Mouse (Mus musculus): ENCODE measurements around the gene Os9. TPM values are rescaled to one million over a fixed set of nuclear protein-coding genes. Genes with fewer than 3 reads are reported as not detected.

The Os9 gene
- polyA plus RNA-seq (2017; shearing (Covaris generic)) = 171 TPM

DNA sequence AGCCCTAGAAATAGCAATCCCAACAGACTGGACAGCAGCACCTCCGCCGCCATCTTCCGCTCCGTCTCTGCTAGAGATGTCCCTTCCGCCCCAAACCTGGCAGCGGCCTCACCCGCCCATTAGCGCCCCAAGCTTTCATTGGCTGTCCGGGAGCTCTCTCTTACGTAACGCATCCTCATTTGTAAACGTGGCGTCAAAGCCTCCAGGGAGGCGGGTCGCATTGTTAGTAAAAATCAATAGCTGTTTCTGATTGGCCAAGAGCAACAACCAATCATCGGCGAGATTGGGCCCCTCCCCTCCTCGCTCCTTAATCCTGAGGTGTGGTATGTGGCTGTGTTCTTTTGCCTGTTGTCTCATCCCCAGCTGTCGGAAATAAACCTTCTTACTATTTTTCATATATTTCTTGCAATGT, at the start of gene Os9:
Gene Os9, minus strand, starts transcription at position 66 of the 412 bp plus-strand sequence.

DNA sequence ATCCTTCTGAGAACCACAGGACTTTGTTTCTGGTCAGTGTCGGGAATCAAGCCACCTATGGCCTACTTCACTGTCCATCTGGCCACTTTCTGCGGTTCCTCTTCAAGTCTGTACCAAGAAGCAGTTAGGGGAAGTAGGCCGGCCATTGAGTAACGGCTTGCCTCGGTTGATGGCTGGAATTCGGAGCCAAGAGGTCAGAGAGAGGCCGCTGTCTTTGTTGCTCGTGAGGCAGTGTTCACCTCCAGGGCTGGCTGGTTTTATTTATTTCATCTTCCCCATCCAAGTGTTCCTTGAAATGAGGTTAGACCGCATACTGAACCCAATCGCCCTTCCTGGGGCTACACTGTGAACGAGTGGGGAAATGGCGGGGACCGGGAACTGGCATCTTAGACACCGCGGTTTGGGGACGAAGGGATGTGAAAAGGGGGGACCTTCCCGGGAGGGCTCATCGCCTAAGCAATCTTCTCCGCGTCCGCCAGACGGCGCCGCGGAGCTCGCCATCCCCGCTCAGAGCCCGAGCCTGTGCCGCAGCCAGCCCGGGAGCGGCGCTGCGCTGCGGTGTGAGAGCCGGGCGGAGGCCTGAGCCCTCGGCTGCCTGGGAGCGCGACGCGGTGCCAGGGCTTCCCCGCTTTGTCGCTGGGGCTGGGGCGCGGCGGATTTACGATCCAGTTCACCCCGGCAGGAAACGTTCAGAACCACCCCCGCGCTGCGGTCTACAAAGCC, 43.9 kb upstream of the Os9 start, which contains the start of gene B4galnt1:
Gene B4galnt1, plus strand, starts transcription at position 595 of the 723 bp plus-strand sequence.

DNA sequence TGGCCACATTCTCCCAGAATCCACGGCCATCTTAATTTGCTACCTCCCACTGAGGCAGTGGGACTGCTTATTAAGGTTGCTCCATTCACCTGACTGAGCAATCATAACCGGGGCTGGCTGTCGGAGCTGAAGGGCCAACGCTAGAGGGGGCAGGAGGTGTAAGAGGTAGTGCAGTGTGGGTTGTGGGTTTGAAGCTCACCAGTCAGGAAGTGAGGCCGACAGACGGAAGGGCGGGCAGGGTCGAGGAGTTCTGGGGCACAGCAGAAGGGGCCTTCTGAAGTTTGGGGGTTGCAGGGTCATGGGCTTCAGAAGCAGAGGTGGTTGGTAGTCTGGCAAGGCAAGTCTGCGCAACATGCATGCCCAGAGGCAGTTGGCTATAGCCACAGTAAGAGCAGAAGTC, 45.9 kb downstream of the Os9 start, which contains the start of gene Agap2:
Gene Agap2, plus strand, starts transcription at position 205 of the 400 bp plus-strand sequence.

DNA sequence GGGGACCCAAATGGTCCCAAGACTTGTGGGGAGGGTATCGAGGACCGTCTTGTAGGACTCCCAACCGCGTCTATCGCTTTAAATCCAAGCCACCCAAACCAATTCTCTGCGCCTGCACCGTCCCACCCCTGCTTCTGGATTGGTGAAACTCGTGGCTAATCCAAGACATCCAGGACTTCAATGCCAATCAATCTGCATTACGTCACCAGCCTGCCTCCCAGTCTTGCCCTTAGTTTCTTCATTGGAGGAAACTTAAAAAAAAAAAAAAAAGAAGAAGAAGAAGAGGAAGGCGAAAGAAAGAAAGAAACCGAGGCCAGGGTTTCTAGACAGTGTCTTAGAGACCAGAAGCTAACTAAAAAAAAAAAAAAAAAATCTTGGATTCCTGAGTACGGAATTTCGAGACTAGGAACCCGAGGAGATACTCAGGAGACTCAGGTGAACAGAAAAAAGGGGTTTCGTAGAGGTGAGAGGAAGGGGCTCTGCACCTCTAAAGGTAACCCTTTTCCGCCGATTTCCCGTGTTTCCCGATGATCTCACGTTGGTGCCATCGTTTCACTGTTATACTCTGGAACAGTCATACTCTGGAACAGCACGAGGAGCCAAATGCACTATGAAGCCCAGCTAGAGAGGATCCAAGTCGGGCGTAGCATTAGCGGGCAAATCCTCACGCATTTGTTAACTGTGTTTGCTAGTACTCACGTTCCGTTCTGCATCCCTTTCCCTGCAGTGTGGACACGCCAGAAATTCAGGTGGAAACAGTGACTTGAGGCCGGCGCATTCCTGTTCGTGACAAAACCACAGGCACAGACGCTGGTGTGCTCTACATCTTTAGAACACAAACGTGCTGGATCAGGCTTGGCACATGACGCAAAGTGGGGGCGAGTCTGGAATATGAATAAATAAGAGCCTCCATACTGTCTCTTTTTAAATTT, 50.5 kb downstream of the Os9 start, which contains the start of gene Tspan31:
Gene Tspan31, minus strand, starts transcription at position 75 of the 932 bp plus-strand sequence.

DNA sequence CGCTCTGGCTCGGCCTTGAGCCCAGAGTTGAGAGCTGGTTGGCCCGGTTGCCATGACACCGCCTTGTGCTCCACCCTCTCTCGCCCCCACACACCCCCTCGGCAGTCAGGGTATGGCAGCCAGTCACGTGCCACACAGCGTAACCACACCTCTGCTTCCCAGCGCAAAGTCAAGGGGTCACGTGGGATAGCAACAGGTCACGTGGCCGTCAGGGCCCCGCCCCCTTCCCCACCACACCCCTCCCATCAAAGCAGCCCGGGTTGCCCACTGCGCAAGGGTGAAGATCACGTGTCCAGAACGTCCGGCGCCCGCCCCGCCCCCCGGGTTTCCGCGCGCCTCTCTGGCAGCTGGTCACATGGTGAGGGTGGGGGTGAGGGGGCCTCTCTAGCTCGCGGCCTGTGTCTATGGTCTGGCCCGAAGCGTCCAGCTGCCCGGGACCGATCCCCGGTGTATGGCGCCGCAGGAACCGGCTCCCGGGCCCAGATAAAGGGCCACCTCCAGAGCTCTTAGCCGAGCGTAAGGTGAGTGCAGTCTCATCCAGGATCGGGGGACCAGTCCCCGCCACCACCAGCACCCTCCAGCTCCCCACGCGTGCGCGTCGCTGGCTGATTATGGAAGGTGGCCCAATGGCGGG, 57.6 kb downstream of the Os9 start, which contains the start of gene Cdk4:
Gene Cdk4, plus strand, starts transcription at position 296 of the 634 bp plus-strand sequence.

DNA sequence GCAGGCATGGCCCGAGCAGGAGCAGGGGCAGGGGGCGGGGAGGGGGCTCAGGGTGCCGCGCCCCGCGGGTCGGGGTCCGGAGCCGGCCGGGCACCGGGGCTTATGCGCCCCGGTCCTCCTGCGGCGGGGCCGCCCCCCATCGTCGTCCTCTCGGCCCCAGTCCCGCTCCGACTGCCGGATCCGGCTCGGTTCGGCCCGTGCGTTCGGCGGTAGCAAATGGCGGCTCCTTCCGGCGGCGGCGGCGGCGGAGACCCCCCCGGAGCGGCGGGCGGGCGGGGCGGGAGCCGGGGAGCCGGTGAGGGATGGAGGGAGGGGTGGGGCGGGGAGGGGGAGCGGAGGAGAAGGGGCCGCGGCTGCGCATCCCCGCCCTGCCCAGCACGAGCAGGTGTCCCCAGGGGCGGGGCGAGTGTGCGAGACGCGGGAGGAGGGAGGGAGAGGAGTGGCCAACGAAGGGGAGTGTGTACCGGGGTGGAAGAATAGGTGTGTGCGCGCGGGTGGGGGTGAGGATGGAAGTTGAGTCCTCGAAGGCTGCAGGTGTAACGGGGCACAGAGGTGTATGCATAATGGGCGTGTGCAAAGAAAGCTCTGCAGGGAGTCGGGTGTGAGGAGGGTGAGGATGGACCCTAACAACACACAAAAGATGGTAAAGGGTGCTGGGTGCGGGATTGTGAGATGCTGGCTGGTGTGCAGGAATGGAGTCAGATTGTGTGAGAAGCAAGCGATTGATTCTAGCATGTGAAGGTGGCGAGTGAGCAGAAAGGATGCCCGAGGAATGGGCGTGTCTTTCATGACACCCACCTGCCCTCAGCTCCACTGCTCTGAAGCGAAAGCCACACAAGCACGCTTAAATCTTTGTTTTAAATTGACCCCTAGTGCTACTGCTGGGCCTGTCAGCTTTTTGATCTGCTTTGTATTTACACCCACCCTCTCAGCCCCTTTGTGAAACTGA, 60.7 kb downstream of the Os9 start, which contains the start of gene March9:
Gene March9, minus strand, starts transcription at position 217 of the 949 bp plus-strand sequence.

DNA sequence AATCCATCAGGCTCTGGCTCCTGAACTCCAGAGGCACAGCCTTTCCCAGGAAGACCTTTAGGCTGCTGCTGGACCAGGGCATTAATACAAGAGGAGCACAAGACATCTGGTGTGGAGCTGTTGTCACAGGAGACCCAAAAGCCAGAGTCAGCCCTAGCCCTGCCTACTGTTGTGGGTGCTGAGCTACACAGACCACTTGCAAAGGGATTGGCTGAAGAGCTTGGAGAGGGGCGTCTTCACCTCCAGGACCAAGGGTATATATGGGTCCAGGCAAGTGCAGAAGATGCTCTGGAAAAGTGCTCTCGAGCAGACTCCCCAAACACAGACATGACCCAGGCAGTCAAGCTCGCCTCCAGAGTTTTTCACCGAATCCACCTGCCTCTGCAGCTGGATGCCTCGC, 73.0 kb downstream of the Os9 start, which contains the start of gene Cyp27b1:
Gene Cyp27b1, plus strand, starts transcription at position 297 of the 400 bp plus-strand sequence.

Other genes with a start within 250 kb of the Os9 start
- gene Atp23, start 219.8 kb downstream of the Os9 start, polyA plus RNA-seq (2017; shearing (Covaris generic)) = 22.0 TPM
- gene Ctdsp2, start 142.4 kb downstream of the Os9 start, polyA plus RNA-seq (2017; shearing (Covaris generic)) = 37.2 TPM
- gene Avil, start 120.4 kb downstream of the Os9 start, polyA plus RNA-seq (2017; shearing (Covaris generic)) = 0.07 TPM
- gene Tsfm, start 90.3 kb downstream of the Os9 start, polyA plus RNA-seq (2017; shearing (Covaris generic)) = 51.6 TPM
- gene Mettl1, start 79.7 kb downstream of the Os9 start, polyA plus RNA-seq (2017; shearing (Covaris generic)) = 26.7 TPM
- 0.14 TPM for gene Eef1akmt3, start 79.6 kb downstream of the Os9 start, polyA plus RNA-seq (2017; shearing (Covaris generic))
- not detected for gene Cyp27b1, start 72.9 kb downstream of the Os9 start, polyA plus RNA-seq (2017; shearing (Covaris generic))
- 1.3 TPM for gene March9, start 60.9 kb downstream of the Os9 start, polyA plus RNA-seq (2017; shearing (Covaris generic))
- 334 TPM for gene Cdk4, start 57.6 kb downstream of the Os9 start, polyA plus RNA-seq (2017; shearing (Covaris generic))
- 64.1 TPM for gene Tspan31, start 50.9 kb downstream of the Os9 start, polyA plus RNA-seq (2017; shearing (Covaris generic))
- 30.6 TPM for gene Agap2, start 45.8 kb downstream of the Os9 start, polyA plus RNA-seq (2017; shearing (Covaris generic))
- 728 TPM for gene B4galnt1, start 44.1 kb upstream of the Os9 start, polyA plus RNA-seq (2017; shearing (Covaris generic))
- gene Slc26a10, start 59.5 kb upstream of the Os9 start, polyA plus RNA-seq (2017; shearing (Covaris generic)) = 5.8 TPM
- gene Arhgef25, start 69.0 kb upstream of the Os9 start, polyA plus RNA-seq (2017; shearing (Covaris generic)) = 0.43 TPM
- 112 TPM for gene Dtx3, start 74.6 kb upstream of the Os9 start, polyA plus RNA-seq (2017; shearing (Covaris generic))
- gene Pip4k2c, start 90.5 kb upstream of the Os9 start, polyA plus RNA-seq (2017; shearing (Covaris generic)) = 37.4 TPM
- gene Kif5a, start 142.2 kb upstream of the Os9 start, polyA plus RNA-seq (2017; shearing (Covaris generic)) = 0.74 TPM
- 117 TPM for gene Dctn2, start 145.2 kb upstream of the Os9 start, polyA plus RNA-seq (2017; shearing (Covaris generic))
- gene Mbd6, start 167.9 kb upstream of the Os9 start, polyA plus RNA-seq (2017; shearing (Covaris generic)) = 13.4 TPM
- 74.3 TPM for gene Mars, start 190.7 kb upstream of the Os9 start, polyA plus RNA-seq (2017; shearing (Covaris generic))
- 395 TPM for gene Arhgap9, start 200.8 kb upstream of the Os9 start, polyA plus RNA-seq (2017; shearing (Covaris generic))
- 0.54 TPM for gene Gli1, start 220.8 kb upstream of the Os9 start, polyA plus RNA-seq (2017; shearing (Covaris generic))
- gene Inhbe, start 233.3 kb upstream of the Os9 start, polyA plus RNA-seq (2017; shearing (Covaris generic)) = 0.07 TPM
- not detected for gene Inhbc, start 249.3 kb upstream of the Os9 start, polyA plus RNA-seq (2017; shearing (Covaris generic))

Data from CD4-positive, CD25-positive, alpha-beta regulatory T cell (primary cell).